Comparison of ENCODE assay signal across 14 mouse cellular contexts in the genomic region with DNA sequence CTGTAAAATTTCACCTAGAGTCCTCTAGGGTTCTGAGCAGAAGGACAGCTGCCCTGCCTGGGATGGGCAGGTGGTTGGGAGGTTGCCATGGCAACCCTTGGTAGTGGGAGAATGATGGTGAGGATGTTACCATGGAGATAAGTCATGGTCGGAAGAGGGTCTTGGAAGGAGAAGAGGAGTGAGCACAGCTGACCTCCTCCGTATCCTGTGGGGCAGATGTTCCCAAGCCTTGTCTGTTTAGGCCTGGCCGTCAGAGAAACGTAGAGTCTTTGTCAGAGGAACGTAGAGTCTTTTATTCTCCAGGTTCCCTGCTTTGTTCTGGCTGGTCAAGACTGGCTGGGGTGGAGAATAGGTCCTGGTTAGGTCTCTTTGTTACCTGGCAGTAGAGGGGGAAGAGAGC. TPM values are rescaled to one million over a fixed set of nuclear protein-coding genes. Genes with fewer than 3 reads are reported as not detected.
DNase-seq lines count a peak whose midpoint lies in the region; ATAC-seq lines count a peak whose summit lies in the region.
"Had no signal": no experiment of that assay in that cellular context is flagged by ENCODE, and none has a peak within 500 bp of the region (broad histone marks: within the 10 kb centered on the region; RNA-seq: fewer than 3 reads in every experiment).

No protein-coding gene starts in this region.

- peak; percentile 61 for ATAC-seq in hindbrain, embryonic 11.5 days (ENCODE audit: low FRiP score)
- ATAC-seq in midbrain, embryonic 15.5 days (replicated peaks): peak; percentile 83
- ATAC-seq in frontal cortex, adult (ENCODE audit: low TSS enrichment): no peak

- no peak overlapping the region for H3K4me2 ChIP-seq in hindbrain, embryonic 11.5 days (replicated peaks; ENCODE audit: low read depth, low read length)
- no peak overlapping the region for H3K4me2 ChIP-seq in midbrain, embryonic 15.5 days

- WGBS in hindbrain, embryonic 11.5 days: 37% methylated on average over 5 of the region's 5 CpGs
- 18% methylated on average over 5 of the region's 5 CpGs for WGBS in midbrain, embryonic 15.5 days

- H3K27ac ChIP-seq in hindbrain, embryonic 11.5 days (ENCODE audit: low read depth, low read length): 0 out of 2 replicates have a peak overlapping the region, but pooled peaks have one; percentile 39
- H3K27ac ChIP-seq in midbrain, embryonic 15.5 days: peak overlapping the region; percentile 54
- H3K27ac ChIP-seq: liver, embryonic 14.5 days had no signal

- 0 out of 2 replicates have a peak, but pooled peaks cover 3% of the 10 kb centered on the region for H3K4me1 ChIP-seq in hindbrain, embryonic 11.5 days (replicated peaks; ENCODE audit: control insufficient read depth, insufficient read depth, low read length)
- peaks cover 16% of the 10 kb centered on the region for H3K4me1 ChIP-seq in midbrain, embryonic 15.5 days

- DNase-seq in ES-CJ7 (ENCODE audit: low read depth, low spot score): peak; percentile 68
- DNase-seq in embryo, embryonic 11 days: peak; percentile 59
- DNase-seq in hindbrain, embryonic 11.5 days (ENCODE audit: low spot score): peak; percentile 67
- no peak for DNase-seq in lung, postnatal 4 days
- DNase-seq in lung, adult 18-20 months: no peak
- DNase-seq in cerebellum, adult 9-11 months: no peak
- DNase-seq: adrenal gland, adult 2 months; gastrocnemius, postnatal 25 days; kidney, adult 18-20 months; lung, postnatal 36 days; right cerebral cortex, postnatal 25 days had no signal

- no peak overlapping the region for H3K9ac ChIP-seq in hindbrain, embryonic 11.5 days (ENCODE audit: low read depth, low read length)
- H3K9ac ChIP-seq in midbrain, embryonic 15.5 days: no peak overlapping the region
- H3K9ac ChIP-seq: liver, embryonic 14.5 days had no signal

- H3K36me3 ChIP-seq in hindbrain, embryonic 11.5 days (ENCODE audit: control insufficient read depth, insufficient read depth, low read length): no peaks in the 10 kb centered on the region
- H3K36me3 ChIP-seq in midbrain, embryonic 15.5 days (replicated peaks): no peaks in the 10 kb centered on the region

- H3K4me3 ChIP-seq in hindbrain, embryonic 11.5 days (ENCODE audit: low read depth, low read length): no peak overlapping the region
- H3K4me3 ChIP-seq in midbrain, embryonic 15.5 days: no peak overlapping the region

- H3K27me3 ChIP-seq in hindbrain, embryonic 11.5 days (ENCODE audit: control insufficient read depth, insufficient read depth, low read length): no peaks in the 10 kb centered on the region
- no peaks in the 10 kb centered on the region for H3K27me3 ChIP-seq in midbrain, embryonic 15.5 days (replicated peaks)

- no peaks in the 10 kb centered on the region for H3K9me3 ChIP-seq in hindbrain, embryonic 11.5 days (ENCODE audit: control insufficient read depth, low read length)
- H3K9me3 ChIP-seq in midbrain, embryonic 15.5 days: no peaks in the 10 kb centered on the region

RNA-seq across cellular contexts. Expression of a gene that starts 15.8 kb away (rescaled TPM):
- polyA plus RNA-seq in hindbrain, embryonic 11.5 days (2014; fragmentation: Nextera tagmentation; extraction: Ambion mirVana): 28.1 and 34.8 TPM in 2 replicates
- 38.4 and 39.6 TPM in 2 replicates for polyA plus RNA-seq in midbrain, embryonic 15.5 days (2015; fragmentation: Nextera tagmentation; extraction: Ambion mirVana)

RNA-seq across cellular contexts. Expression of a gene that starts 34.6 kb away (rescaled TPM):
- 521 and 561 TPM in 2 replicates for polyA plus RNA-seq in hindbrain, embryonic 11.5 days (2014; fragmentation: Nextera tagmentation; extraction: Ambion mirVana)
- 329 and 430 TPM in 2 replicates for polyA plus RNA-seq in midbrain, embryonic 15.5 days (2015; fragmentation: Nextera tagmentation; extraction: Ambion mirVana)

Comparison
In these comparisons a context has a peak if more than half of its experiments do, and no peak if none do; other contexts are left out.
1. DNase-seq: peak in ES-CJ7 (single experiment), embryo, embryonic 11 days (single experiment) and hindbrain, embryonic 11.5 days (single experiment); none in lung, postnatal 4 days (0 of 2), lung, adult 18-20 months (0 of 2) and cerebellum, adult 9-11 months (single experiment).